Mouse (Mus musculus): ENCODE results near the gene Frmd8. TPM values are rescaled to one million over a fixed set of nuclear protein-coding genes. Genes with fewer than 3 reads are reported as not detected.

Gene Frmd8
- total and polyA plus RNA-seq, 3 experiments = 22.8 to 34.4 TPM; not detected in 1

GRCm38 (mm10) chr19:5891521-5892258, 16.6 kb upstream of the Frmd8 start:
- H3K27ac ChIP-seq (ENCODE audit: control insufficient read depth, low read depth, low read length) = no peak overlapping the region
- no peaks in the 10 kb centered on the region; the same call in 1 of the 2 replicates for H3K79me2 ChIP-seq (ENCODE audit: control insufficient read depth, insufficient read depth, low read length, poor library complexity)
- DNase-seq (ENCODE audit: low read depth, low spot score) = no peak
- no peaks in the 10 kb centered on the region for H3K9me3 ChIP-seq (replicated peaks; ENCODE audit: insufficient read depth, low read length)
- no peaks in the 10 kb centered on the region for H3K27me3 ChIP-seq (ENCODE audit: control insufficient read depth in 1 of 2, insufficient read depth in 2 of 2, low read length in 2 of 2)
- peaks cover 4 to 6% of the 10 kb centered on the region in 2 experiments; a peak in 3 of 4 replicates for H3K36me3 ChIP-seq (ENCODE audit: control insufficient read depth in 1 of 2, insufficient read depth in 2 of 2, low read length in 2 of 2)
- H3K9ac ChIP-seq (ENCODE audit: control insufficient read depth, low read depth, low read length, poor library complexity, severe bottlenecking) = no peak overlapping the region
- peaks cover 0 to 6% of the 10 kb centered on the region in 2 experiments; a peak in 2 of 4 replicates for H3K4me1 ChIP-seq (ENCODE audit: control insufficient read depth in 1 of 2, insufficient read depth in 2 of 2, low read length in 2 of 2)
- no peak overlapping the region for H3K4me3 ChIP-seq (ENCODE audit: control insufficient read depth in 1 of 2, insufficient read depth in 1 of 2, low read depth in 2 of 2, low read length in 2 of 2)
- TF ChIP-seq HCFC1 (IDR thresholded peaks at IDR 0.05; ENCODE audit: low read depth, low read length) (no peak), USF1 (IDR thresholded peaks at IDR 0.05; ENCODE audit: low read depth, low read length) (no peak), ELF1 (IDR thresholded peaks at IDR 0.05; ENCODE audit: low read depth, low read length) (no peak), MAX (IDR thresholded peaks at IDR 0.05; ENCODE audit: low read length) (no peak), CHD1 (IDR thresholded peaks at IDR 0.05; ENCODE audit: low read depth, low read length) (no peak), TBP (IDR thresholded peaks at IDR 0.05; ENCODE audit: low read depth, low read length) (no peak), SIN3A (IDR thresholded peaks at IDR 0.05; ENCODE audit: low read length) (no peak), ZMIZ1 (IDR thresholded peaks at IDR 0.05; ENCODE audit: low read depth, low read length) (no peak), BHLHE40 (IDR thresholded peaks at IDR 0.05; ENCODE audit: borderline replicate concordance, low read depth, low read length) (no peak), E2F4 (IDR thresholded peaks at IDR 0.05; ENCODE audit: borderline replicate concordance, low read depth, low read length) (no peak), CHD2 (IDR thresholded peaks at IDR 0.05; ENCODE audit: low read length) (no peak), NELFE (IDR thresholded peaks at IDR 0.05; ENCODE audit: low read depth, low read length) (no peak), MXI1 (IDR thresholded peaks at IDR 0.05; ENCODE audit: low read depth, low read length) (no peak), EP300 (IDR thresholded peaks at IDR 0.05; ENCODE audit: low read depth in 1 of 2, low read length in 2 of 2) (no peak)

- no peak for DNase-seq (ENCODE audit: low read depth, low spot score)
- peaks cover 0 to 7% of the 10 kb centered on the region in 2 experiments; a peak in 2 of 4 replicates for H3K36me3 ChIP-seq (ENCODE audit: control insufficient read depth in 1 of 2, insufficient read depth in 2 of 2, low read length in 2 of 2)
- peaks cover 1 to 12% of the 10 kb centered on the region in 2 experiments; a peak in 3 of 4 replicates for H3K4me1 ChIP-seq (ENCODE audit: control insufficient read depth in 1 of 2, insufficient read depth in 2 of 2, low read length in 2 of 2)
- no peaks in the 10 kb centered on the region; the same call in 1 of the 2 replicates for H3K79me2 ChIP-seq (ENCODE audit: control insufficient read depth, insufficient read depth, low read length, poor library complexity)
- H3K27me3 ChIP-seq (ENCODE audit: control insufficient read depth in 1 of 2, insufficient read depth in 2 of 2, low read length in 2 of 2) = no peaks in the 10 kb centered on the region
- H3K4me3 ChIP-seq (ENCODE audit: control insufficient read depth in 1 of 2, insufficient read depth in 1 of 2, low read depth in 2 of 2, low read length in 2 of 2) = no peak overlapping the region
- H3K27ac ChIP-seq (ENCODE audit: control insufficient read depth, low read depth, low read length) = no peak overlapping the region
- no peaks in the 10 kb centered on the region for H3K9me3 ChIP-seq (replicated peaks; ENCODE audit: insufficient read depth, low read length)
- H3K9ac ChIP-seq (ENCODE audit: control insufficient read depth, low read depth, low read length, poor library complexity, severe bottlenecking) = no peak overlapping the region
- TF ChIP-seq USF2 (IDR thresholded peaks at IDR 0.05; ENCODE audit: borderline replicate concordance in 1 of 2, insufficient read depth in 1 of 2, low read depth in 1 of 2, low read length in 2 of 2) = no peak
- no peak for TF ChIP-seq ETS1 (IDR thresholded peaks at IDR 0.05; ENCODE audit: low read depth, low read length)
- no peak for TF ChIP-seq CTCF (IDR thresholded peaks at IDR 0.05 in 2 of 3, conservative IDR thresholded peaks at IDR 0.05 in 1 of 3; ENCODE audit: control insufficient read depth in 1 of 3, insufficient read depth in 1 of 3, low read depth in 2 of 3, low read length in 3 of 3, poor library complexity in 1 of 3, severe bottlenecking in 1 of 3)
- TF ChIP-seq MYB (IDR thresholded peaks at IDR 0.05; ENCODE audit: low read depth, low read length) = no peak
- no peak for TF ChIP-seq USF1 (IDR thresholded peaks at IDR 0.05; ENCODE audit: low read depth, low read length)
- TF ChIP-seq UBTF (IDR thresholded peaks at IDR 0.05; ENCODE audit: borderline replicate concordance, insufficient read depth, low read depth, low read length) = no peak
- no peak for TF ChIP-seq NELFE (IDR thresholded peaks at IDR 0.05; ENCODE audit: low read depth, low read length)
- TF ChIP-seq TCF12 (IDR thresholded peaks at IDR 0.05; ENCODE audit: low read depth, low read length) = no peak
- TF ChIP-seq ELF1 (IDR thresholded peaks at IDR 0.05; ENCODE audit: low read depth, low read length) = no peak
- no peak for TF ChIP-seq BHLHE40 (IDR thresholded peaks at IDR 0.05; ENCODE audit: borderline replicate concordance, low read depth, low read length)
- no peak for TF ChIP-seq MAFK (IDR thresholded peaks at IDR 0.05; ENCODE audit: borderline replicate concordance, low read depth, low read length)
- TF ChIP-seq E2F4 (IDR thresholded peaks at IDR 0.05; ENCODE audit: borderline replicate concordance, low read depth, low read length) = no peak
These were observed 14.1 kb upstream of the Frmd8 start for GRCm38 (mm10) chr19:5889211-5889610.
